Mouse (Mus musculus) adrenal gland, postnatal 10 days (tissue): ENCODE results near the gene Pilra. TPM values are rescaled to one million over a fixed set of nuclear protein-coding genes. Genes with fewer than 3 reads are reported as not detected.
"Not testable (repeated sequence)": the region's sequence is repeated elsewhere in the genome, so short reads cannot be mapped to it uniquely, and the experiment has no call there.

Experiments used
- DNase-seq: peaks from one replicate; pipeline ENCODE4 v3.0.0; 2021; ENCODE audit warnings: mixed read lengths
- long read RNA-seq, 2 experiments: library from polyadenylated mRNA; stranded (forward); transcript quantifications; one replicate each; pipeline ENCODE4 v2.0.0; 2021
- total RNA-seq, 2 experiments: library from RNA; stranded (reverse); gene quantifications; 2 replicates each; pipeline ENCODE4 v1.2.3; 2021

Pilra gene
- 1 to 10 TPM; 1.6 to 2.8 TPM for total RNA-seq
- long read RNA-seq, experiment 1: 0 reads
- long read RNA-seq, experiment 2: 0 reads

DNA sequence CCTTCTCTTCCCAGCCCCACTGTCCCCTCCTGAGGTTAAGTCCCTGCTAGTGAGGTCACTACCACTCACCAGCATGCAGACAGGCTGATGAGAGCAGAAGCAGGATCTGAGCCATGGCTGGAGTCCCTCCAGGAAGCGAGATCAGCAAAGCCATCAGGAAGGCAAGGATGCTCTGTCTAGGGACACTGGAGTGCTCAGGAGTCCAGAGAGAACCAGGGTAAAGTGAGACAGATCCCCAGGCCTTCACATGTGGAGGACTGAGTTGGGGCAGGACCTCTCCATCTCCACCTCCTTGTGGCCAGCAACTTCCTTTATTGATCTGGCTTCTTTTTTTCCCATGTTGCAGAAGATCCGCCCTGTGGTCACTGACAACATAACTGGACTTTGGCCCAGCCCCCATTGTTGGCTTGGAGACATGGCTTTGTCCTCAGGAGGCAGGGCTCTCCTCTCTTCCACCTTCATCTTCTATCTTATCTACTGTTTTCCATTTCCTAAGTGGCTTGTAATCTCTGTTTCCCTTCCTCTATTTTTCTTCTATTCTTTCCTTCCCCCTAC lies at the start of gene Pilra:
Pilra (minus strand) TSS at position 316 of the 555 bp plus-strand sequence.
- DNase-seq: not testable (repeated sequence)

DNA sequence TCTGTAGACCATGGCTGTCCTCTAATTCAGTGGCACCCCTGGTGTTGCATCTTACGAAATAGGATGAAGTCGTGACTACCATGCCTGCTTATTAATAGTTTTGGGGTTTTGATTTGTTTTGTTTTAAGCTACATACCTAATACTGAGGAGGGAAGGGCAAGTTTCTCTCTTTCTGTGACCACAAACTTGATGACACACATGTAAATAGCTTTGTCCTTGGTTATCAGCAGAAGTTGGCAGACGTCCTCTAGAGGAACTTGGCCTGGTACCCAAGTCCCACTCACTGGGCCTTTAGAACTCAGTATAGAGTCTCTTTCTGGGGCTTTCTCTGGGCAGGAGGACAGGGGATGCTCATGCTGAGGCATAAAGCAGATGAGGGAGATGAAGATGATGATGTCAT lies 47.3 kb upstream of the Pilra start:
- DNase-seq: no peak

DNA sequence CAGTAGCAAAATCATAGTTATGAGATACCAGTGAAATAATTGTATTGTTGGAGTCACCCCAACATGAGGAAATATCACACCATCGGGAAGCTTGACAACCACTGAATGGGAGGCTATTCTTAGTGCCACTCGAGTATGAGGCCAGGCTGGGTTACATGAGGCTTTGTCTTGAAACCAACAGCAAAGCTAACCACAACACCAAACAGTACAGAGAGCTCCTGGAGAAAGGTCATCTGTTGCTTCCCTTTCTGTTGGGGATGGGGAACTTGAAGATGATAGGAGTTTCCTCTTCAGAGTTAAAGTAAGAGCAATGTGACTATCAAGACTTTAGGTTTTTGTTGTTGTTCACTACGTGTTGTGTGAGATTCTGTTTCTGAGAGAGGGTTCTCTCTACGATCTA lies 46.8 kb upstream of the Pilra start:
- no peak for DNase-seq

DNA sequence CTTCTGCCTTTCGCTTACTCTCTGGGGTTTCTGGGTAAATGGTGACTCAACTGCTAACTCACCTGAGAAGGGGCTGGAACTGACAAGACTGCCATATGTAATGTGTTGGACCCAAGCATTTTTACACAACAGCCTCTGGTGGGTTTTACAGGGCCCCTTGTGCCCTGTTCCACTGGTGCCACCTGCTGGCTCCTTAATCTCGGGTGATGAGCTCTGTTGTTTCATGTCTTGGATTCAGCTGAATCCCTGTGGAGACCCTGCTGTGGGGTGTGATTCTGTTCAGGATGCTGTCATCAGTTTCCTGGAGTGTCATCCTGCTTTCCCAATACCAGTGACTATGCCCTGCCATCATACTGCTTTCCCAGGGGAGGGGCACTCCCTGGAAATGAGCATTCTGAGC lies 41.8 kb upstream of the Pilra start:
- peak; percentile 58 for DNase-seq

DNA sequence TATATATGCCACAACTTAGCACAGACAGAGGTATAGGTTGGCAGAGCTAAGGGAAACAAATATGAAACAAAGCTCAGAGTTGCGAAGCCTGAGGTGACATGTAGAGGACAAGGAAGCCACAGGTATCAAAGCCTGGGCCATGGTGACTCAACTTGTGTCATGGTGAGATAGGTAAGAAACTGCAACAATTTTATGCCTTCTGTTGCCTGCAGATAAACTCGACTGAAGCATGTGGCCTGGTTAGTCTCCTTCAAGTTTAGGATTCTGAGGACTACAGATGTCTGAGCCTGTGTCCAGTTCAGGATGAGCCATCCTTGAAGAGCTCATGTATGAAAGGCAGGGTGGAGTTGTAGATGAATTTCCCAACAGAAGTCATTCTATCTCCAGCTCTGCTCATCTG lies 39.0 kb upstream of the Pilra start:
- DNase-seq: no peak

DNA sequence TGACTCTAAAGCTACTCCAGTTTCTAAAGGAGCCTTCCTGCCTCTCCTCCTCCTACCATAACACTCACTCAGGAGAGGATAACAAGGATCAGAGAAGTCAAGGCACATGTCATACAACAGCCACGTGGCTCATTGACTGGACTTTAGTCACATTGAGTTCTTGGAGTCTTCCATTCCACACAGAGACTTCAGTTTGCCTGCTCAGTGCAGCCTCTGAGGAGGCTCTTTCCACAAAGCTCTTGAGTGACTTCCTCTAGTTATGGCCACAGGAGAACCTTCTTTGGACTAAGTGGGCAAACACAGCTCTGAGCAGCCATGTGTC lies 36.3 kb upstream of the Pilra start:
- not testable (repeated sequence) for DNase-seq

DNA sequence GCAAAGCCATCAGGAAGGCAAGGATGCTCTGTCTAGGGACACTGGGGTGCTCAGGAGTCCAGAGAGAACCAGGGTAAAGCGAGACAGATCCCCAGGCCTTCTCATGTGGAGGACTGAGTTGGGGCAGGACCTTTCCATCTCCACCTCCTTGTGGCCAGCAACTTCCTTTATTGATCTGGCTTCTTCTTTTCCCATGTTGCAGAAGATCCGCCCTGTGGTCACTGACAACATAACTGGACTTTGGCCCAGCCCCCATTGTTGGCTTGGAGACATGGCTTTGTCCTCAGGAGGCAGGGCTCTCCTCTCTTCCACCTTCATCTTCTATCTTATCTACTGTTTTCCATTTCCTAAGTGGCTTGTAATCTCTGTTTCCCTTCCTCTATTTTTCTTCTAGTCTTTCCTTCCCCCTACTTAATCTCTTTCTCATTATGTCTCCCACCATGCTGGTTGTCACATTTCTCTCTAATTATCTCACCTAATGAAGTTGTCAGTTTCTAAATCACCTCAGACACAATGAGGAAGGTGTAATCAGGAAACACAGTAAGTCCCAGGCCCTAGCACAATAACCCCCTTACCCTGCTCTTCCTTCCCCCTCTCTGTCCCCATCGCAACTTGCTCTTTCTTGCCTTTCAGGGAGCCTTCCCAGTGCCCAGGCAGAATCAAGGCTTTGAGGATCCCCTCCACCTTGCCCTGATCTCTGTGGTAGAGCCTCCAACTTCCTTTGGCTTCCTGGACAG lies 35.7 kb upstream of the Pilra start, which contains the start of gene Pilrb2:
Pilrb2 (minus strand) TSS at position 172 of the 737 bp plus-strand sequence.
- DNase-seq: not testable (repeated sequence)

DNA sequence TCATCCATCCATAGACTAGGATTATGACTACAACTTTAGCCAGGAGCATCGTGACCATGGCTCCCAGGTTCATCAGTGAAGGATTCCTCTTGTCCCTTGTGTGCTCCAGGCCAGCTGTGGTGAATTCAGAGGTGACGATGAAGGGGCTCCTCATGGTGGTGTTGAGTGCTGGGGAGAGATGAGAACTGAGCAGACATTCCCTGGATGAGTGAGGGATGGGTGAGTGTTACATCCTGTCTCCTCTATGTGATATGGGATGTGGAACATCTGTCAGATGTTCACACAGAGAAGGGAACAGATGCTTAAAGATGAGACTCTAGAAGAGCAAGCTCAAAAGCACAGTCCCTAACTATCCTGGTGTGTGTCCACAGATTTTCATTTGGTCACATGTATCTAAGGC lies 32.5 kb upstream of the Pilra start:
- DNase-seq: not testable (repeated sequence)

DNA sequence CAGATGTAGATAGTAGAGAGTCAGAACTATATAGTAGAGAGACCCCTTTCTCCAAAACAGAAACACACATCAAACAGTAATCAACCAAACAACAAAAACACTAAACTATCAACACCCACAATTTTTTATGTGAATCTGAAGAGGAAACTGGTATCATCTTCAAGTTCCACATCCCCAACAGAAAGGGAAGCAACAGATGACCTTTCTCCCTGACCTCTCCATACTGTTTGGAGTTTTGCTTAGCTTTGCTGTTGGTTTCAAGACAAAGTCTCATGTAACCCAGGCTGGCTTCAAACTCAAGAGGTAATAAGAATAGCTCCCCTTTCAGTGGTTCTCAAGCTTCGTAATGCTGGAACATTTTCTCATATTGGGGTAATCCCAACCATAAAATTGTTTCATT lies 27.9 kb upstream of the Pilra start:
- DNase-seq: not testable (repeated sequence)

DNA sequence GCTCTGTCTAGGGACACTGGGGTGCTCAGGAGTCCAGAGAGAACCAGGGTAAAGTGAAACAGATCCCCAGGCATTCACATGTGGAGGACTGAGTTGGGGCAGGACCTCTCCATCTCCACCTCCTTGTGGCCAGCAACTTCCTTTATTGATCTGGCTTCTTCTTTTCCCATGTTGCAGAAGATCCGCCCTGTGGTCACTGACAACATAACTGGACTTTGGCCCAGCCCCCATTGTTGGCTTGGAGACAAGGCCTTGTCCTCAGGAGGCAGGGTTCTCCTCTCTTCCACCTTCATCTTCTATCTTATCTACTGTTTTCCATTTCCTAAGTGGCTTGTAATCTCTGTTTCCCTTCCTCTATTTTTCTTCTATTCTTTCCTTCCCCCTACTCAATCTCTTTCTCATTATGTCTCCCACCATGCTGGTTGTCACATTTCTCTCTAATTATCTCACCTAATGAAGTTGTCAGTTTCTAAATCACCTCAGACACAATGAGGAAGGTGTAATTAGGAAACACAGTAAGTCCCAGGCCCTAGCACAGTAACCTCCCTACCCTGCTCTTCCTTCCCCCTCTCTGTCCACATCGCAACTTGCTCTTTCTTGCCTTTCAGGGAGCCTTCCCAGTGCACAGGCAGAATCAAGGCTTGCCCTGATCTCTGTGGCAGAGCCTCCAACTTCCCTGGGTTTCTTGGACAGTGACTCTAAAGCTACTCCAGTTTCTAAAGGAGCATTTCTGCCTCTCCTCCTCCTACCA lies 22.1 kb upstream of the Pilra start, which contains the start of gene Pilrb1:
Pilrb1 (minus strand) TSS at position 147 of the 751 bp plus-strand sequence.
- DNase-seq: not testable (repeated sequence)

DNA sequence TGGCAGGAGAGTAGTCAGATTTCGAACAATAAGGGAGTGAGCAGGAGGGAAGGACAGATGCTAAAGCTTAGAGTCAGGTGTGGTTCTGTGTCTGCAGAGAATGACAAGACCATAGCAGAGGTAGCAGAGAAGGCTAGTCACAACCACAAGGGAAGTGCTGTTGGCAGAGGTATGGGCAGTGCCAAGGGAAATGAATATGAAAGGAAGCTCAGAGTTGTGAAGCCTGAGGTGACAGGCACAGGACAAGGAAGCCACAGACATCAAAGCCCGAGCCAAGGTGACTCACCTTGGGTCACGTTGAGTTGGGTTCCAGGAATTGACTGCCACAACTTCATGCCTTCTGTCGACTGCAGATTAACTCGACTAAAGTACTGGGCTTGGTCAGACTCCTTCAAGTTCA lies 20.8 kb upstream of the Pilra start:
- not testable (repeated sequence) for DNase-seq

DNA sequence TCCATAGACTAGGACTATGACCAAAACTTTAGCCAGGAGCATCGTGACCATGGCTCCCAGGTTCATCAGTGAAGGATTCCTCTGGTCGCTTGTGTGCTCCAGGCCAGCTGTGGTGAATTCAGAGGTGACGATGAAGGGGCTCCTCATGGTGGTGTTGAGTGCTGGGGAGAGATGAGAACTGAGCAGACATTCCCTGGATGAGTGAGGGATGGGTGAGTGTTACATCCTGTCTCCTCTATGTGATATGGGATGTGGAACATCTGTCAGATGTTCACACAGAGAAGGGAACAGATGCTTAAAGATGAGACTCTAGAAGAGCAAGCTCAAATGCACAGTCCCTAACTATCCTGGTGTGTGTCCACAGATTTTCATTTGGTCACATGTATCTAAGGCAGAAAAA lies 18.8 kb upstream of the Pilra start:
- DNase-seq: not testable (repeated sequence)

DNA sequence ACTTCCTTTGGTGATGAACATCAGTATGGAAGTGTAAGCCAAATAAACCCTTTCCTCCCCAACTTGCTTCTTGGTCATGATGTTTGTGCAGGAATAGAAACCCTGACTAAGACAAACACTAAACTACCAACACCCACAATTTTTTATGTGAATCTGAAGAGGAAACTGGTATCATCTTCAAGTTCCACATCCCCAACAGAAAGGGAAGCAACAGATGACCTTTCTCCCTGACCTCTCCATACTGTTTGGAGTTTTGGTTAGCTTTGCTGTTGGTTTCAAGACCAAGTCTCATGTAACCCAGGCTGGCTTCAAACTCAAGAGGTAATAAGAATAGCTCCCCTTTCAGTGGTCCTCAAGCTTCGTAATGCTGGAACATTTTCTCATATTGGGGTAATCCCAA lies 14.2 kb upstream of the Pilra start:
- DNase-seq: not testable (repeated sequence)

DNA sequence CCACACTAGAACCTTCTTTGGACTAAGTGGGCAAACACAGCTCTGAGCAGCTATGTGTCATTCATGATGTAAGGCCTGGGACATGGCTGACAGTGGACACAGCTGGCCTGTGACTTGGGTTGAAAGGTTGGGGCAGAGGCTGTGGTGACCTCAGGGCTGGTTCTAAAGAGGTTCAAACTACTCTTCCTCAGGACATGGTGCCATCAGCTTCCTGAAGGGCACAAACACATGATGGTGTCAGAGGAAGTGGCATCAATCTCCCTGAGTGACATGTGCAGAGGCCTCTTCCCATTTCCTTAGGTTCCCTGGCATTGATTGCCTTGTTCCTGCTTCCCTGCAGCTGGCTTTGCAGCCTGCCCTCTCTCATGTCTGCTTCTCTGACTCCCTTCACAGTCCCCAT lies 1.0 kb upstream of the Pilra start:
- DNase-seq: not testable (repeated sequence)

DNA sequence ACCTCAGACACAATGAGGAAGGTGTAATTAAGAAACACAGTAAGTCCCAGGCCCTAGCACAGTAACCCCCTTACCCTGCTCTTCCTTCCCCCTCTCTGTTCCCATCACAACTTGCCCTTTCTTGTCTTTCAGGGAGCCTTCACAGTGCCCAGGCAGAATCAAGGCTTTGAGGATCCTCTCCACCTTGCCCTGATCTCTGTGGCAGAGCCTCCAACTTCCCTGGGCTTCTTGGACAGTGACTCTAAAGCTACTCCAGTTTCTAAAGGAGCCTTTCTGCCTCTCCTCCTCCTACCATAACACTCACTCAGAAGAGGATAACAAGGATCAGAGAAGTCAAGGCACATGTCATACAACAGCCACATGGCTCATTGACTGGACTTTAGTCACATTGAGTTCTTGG lies 530 bp upstream of the Pilra start:
- no peak for DNase-seq

DNA sequence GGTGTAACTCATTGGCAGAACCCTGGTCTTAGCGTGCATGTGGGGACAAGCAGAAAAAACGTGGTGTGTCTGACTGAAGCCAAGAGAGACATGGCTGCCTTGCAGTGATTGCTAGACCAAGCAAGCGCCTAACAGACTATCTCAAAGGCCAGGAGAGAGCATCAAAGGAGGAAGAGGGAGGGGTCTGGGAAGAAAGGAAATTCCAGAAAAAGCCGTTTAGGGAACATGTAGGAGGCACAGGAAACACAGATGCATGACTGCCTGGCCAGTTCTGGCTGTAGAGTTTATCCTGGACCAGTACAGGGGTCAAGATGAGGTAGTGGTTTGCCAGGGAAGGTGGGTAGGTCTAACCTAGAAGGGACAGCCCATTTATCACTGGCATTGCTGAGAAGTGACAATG lies 2.6 kb downstream of the Pilra start:
- DNase-seq: no peak

DNA sequence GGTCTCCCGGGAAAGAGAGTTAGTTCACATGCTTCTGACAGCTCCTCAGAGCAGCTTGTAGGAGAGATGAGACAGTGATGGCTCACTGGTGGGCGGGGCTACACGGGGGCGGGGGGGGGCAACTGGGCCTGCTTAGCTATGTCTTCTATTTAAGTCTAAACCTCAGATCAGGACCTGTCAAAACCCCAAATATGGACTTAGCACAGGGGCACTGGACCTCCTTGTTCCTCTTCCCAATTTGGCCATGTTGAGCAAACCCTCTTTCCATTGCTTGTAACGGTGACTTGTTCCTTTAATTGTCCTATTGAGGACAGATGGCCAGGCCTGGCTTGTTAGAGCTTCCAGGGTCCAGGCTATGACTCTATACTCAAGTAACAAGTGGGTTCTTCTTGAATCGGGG lies 4.6 kb downstream of the Pilra start:
- DNase-seq: no peak

DNA sequence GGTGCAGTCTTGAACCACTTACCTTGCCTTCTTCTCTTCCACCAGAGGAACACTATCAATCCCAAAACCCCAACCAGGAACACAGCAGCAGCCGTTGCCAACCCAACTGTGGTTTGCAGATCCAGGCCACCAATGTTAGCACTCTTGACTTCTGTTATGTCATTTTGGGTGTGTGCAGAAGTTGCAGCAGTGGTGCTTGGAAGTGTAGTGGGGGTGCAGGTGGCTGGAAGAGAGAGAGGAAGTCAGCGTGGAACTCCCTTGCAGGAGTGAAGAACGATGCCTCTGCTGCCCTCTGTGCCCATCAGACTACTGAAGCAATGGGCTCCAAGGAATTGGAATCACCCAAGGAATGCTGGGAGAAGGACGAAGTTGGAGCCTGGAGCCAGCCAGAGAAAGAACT lies 5.0 kb downstream of the Pilra start:
- no peak for DNase-seq

DNA sequence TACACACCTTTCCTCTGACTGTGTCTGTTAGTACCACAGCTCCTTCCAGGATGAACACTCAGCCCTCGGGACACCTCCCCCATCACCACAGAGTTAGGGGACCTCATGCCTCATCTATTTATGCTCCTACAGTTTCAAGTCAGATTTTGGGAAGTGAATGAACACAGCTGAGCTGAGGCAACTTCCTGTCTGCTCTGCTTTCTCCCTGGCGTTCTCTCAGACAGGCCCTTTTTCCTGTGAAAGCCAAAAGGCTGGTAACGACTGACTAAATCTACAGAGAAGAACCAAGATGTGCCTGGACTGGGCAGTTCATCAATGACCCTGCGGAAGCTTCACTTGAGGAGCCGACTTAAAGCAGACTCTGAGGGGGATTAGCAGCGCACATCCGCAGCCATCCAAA lies 5.8 kb downstream of the Pilra start:
- DNase-seq: no peak

DNA sequence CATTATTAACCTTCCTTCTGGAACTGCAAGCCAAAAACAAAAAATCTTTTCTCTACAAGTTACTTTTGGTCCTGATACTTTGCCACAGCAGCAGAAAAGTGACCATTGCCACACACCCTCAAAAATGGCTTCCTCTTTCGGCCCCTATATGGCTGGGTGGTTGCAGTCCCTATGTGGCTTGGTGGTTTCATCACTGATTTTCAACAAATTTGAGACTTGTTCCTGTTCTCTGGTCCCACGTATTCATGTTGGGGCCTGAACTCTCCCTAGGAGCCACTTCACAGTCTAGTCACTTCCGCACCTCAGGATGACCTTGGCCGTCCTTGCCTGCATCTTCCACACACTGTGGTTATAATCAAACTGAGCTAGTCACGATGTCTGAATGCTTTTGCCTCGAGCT lies 7.4 kb downstream of the Pilra start:
- DNase-seq: no peak

DNA sequence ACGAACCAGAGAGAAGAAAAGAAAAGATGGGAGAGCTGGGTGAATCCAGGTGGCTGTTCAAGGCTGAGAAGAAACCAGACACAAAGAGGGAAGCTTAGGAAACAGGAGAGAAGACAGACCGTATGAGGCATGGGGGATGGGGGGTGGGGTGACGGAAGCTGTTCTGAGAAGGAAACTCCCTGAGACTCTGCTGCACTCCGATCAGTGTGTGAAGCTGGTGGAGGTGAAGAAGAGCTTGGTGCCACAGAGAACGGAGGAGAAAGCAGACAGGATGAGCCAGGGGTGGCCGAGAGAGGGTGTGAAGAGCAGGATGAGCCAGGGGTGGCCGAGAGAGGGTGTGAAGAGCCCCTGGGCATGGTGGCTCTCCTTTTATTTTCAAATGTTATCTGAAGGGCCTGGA lies 9.7 kb downstream of the Pilra start:
- no peak for DNase-seq

DNA sequence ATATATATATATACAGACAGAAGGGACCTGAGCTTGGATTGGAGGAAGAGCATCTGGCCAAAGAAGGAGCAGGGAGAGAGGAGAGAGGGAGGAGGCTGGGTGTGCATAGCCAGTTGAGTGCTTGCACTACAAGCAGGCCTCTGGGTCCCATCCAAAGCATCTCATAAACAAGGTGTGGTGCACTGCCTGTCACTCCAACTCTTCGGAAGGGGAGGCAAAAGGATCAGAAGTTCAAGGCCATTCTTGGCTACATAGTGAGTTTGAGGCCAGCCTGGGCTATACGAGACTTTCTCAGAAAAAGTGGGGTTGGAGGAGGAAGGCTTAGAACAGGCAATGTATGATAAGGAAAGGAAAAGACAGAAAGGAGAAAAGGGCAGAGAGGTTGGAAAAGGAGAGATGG lies 10.1 kb downstream of the Pilra start:
- no peak for DNase-seq

DNA sequence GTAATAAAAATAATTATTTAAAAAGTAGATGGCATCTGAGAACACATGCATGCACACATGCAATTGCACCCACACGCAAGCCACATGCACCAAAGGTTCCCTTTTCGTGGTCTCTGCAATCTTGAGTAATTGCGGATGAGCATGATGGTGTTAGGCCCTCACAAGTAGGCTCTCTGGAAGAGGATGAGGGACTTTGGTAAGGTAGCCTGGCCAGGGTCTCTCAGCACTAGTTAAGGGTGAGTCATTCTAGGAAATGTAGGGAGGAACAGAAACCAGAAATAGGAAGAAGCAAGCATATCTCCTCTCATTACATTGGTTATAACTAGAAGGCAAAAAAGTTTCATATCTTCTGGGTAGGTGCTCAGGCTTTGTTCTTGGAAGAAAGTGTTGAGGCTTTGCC lies 11.1 kb downstream of the Pilra start:
- no peak for DNase-seq
